Mouse (Mus musculus) heart, embryonic 10.5 days (tissue): Measurements from ENCODE around the gene Wdr60. TPM values are rescaled to one million over a fixed set of nuclear protein-coding genes. Genes with fewer than 3 reads are reported as not detected.

Source experiments
- DNase-seq: peaks from one replicate; pipeline ENCODE4 v3.0.0-alpha.2; 2017; ENCODE audit warnings: low spot score
- H3K27ac ChIP-seq: fragments of 300-500 bp; sonication (generic); 2 replicates; pipeline ENCODE4 v1.5.1; 2016; ENCODE audit warnings: mild to moderate bottlenecking
- H3K27me3 ChIP-seq: fragments of 300-500 bp; sonication (generic); 2 replicates; pipeline ENCODE4 v1.6.1; 2016; ENCODE audit warnings: mild to moderate bottlenecking; ENCODE audit not compliant: poor library complexity, insufficient read depth, severe bottlenecking
- H3K36me3 ChIP-seq: fragments of 300-500 bp; sonication (generic); 2 replicates; pipeline ENCODE4 v1.6.1; 2016; ENCODE audit warnings: mild to moderate bottlenecking, moderate library complexity
- H3K4me1 ChIP-seq: fragments of 300-500 bp; sonication (generic); 2 replicates; pipeline ENCODE4 v1.6.1; 2016; ENCODE audit warnings: mild to moderate bottlenecking
- H3K4me3 ChIP-seq: fragments of 300-500 bp; sonication (generic); 2 replicates; pipeline ENCODE4 v1.5.1; 2016; ENCODE audit warnings: mild to moderate bottlenecking, moderate library complexity
- H3K9me3 ChIP-seq: fragments of 300-500 bp; sonication (generic); 2 replicates; pipeline ENCODE4 v1.6.1; 2016; ENCODE audit warnings: mild to moderate bottlenecking, moderate library complexity
- WGBS: fragments of 180-500 bp; shearing (Covaris S2); methylation state at CpG from one replicate; pipeline ENCODE4 v1.1.7; 2016; 5-methylcytosine and 5-hydroxymethylcytosine counted together
- polyA plus RNA-seq: library from polyadenylated mRNA; unstranded; fragments of >200 nt; fragmentation: Nextera tagmentation; extraction: Ambion mirVana; gene quantifications from 2 replicates; pipeline ENCODE4 v1.2.1, GENCODE M21; 2016

Wdr60 gene
- polyA plus RNA-seq: 3.6 and 9.8 TPM in 2 replicates

DNA sequence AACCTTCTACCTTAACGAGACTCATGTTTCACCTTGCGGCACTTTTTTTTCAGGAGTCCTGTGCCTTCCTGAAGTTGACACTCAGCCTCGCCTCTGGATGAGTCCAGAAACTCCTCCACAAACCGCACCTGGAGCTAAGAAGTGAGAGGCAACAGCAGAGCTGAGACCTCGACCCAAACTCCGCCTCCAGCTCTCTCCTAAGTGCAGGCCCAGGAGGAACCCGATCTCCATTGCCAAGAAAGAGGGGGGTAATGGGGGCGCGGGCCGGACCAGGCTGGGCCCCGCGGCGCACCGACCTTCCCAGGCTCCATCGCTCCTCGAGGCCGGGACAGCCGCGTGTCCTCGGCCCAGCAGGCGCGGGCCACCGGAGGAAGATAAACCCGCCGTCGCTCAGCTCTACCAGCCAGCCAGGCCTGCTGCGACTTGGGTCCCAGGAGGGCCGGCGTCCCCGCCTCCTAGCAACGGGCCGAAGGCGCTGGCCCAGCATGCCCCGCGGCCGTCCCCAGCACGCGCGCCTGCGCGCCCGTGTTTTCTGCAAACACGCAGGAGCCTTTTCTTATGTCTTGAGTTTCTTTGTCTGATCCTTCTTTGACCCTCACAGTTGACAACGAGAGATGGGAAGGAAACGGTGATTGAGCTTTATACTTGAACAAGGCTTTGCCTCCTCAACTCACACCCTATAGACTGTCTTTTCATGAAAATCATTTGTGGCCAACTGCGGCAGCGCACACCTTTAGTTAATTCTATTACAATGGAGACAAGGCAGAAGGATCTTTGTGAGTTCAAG lies at the start of gene Wdr60:
TSS of gene Wdr60 (minus strand) at position 468 of the 787 bp plus-strand sequence.
- Histone ChIP-seq H3K9me3 (no peaks in the 10 kb centered on the region), H3K4me1 (peaks cover 11% of the 10 kb centered on the region; the same call in 1 of the 2 replicates), H3K36me3 (no peaks in the 10 kb centered on the region), H3K4me3 (peak within 1 kb of the TSS; percentile 70), H3K27me3 (peaks cover 29% of the 10 kb centered on the region; the same call in 1 of the 2 replicates), H3K27ac (peak within 1 kb of the TSS; percentile 85)
- WGBS: 5% methylated on average over 40 of the region's 47 CpGs
- DNase-seq: peak; percentile 92

DNA sequence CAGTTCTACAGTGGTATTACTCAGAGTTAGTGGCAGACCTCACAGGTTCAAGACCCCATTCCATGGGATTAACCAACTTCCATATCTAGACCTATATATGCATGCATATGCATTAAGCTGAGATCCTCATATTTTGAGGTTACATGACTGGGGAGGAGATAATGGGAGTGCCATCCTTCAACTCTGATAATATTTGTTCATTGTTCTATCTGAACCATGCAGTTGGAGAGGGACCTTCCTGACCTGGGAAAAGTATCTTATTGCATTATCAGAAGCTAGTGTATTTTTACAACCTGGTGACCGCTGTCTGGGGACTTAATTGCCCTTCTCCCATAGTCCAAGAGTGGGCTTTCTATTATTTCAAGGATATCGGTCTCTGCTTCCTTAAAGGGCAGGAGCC lies 45.8 kb upstream of the Wdr60 start:
- no peaks in the 10 kb centered on the region for H3K36me3 ChIP-seq
- H3K4me1 ChIP-seq: no peaks in the 10 kb centered on the region
- H3K9me3 ChIP-seq: no peaks in the 10 kb centered on the region
- 77% methylated on average over 2 of the region's 2 CpGs for WGBS
- DNase-seq: no peak
- no peak overlapping the region for H3K4me3 ChIP-seq
- no peaks in the 10 kb centered on the region for H3K27me3 ChIP-seq
- H3K27ac ChIP-seq: no peak overlapping the region

DNA sequence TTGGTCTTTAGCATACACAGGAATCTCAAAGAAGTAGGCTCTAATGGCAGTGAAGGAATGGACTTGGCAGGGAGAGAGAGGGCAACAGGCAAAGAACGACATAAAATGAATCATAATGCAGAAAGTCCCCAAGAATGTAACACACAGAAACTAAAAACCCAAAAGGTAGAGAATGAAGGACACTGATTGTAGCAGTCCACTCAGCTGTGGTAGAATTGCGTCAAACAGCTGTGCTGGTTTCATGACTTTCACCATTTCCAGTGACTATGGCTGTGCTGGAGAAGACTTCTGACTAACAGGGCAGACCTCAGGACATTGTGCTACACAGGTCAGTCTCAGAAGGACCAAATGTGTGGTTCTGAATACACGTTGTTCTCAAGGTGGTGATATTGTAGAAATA lies 45.0 kb upstream of the Wdr60 start:
- H3K36me3 ChIP-seq: no peaks in the 10 kb centered on the region
- no peaks in the 10 kb centered on the region for H3K27me3 ChIP-seq
- no peaks in the 10 kb centered on the region for H3K4me1 ChIP-seq
- DNase-seq: no peak
- H3K9me3 ChIP-seq: no peaks in the 10 kb centered on the region
- H3K27ac ChIP-seq: no peak overlapping the region
- H3K4me3 ChIP-seq: no peak overlapping the region
- 81% methylated on average over 3 of the region's 3 CpGs for WGBS

DNA sequence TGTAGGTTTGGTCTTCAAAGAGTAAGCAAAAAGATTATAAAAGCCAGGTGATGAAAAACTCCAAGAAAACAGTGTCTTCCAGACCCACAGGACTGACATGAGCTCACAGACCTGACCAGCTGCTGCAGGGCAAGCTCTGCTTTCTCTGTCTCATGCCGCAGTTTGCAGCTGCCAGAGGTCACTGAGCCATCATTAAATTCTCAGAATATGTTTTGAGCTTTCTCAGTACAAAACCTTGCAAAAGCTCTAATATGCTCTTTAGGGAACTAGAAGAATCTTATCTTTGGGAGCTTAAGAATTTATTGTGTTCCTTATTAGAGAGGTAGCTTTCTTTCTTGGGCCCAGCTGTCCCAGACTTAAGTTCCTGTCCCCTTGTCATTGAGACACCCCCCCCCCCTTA lies 43.2 kb upstream of the Wdr60 start:
- H3K9me3 ChIP-seq: no peaks in the 10 kb centered on the region
- no peak overlapping the region for H3K4me3 ChIP-seq
- H3K4me1 ChIP-seq: no peaks in the 10 kb centered on the region
- no peaks in the 10 kb centered on the region for H3K27me3 ChIP-seq
- H3K36me3 ChIP-seq: no peaks in the 10 kb centered on the region
- no peak for DNase-seq
- H3K27ac ChIP-seq: no peak overlapping the region
- 77% methylated on average over 1 of the region's 1 CpGs for WGBS

DNA sequence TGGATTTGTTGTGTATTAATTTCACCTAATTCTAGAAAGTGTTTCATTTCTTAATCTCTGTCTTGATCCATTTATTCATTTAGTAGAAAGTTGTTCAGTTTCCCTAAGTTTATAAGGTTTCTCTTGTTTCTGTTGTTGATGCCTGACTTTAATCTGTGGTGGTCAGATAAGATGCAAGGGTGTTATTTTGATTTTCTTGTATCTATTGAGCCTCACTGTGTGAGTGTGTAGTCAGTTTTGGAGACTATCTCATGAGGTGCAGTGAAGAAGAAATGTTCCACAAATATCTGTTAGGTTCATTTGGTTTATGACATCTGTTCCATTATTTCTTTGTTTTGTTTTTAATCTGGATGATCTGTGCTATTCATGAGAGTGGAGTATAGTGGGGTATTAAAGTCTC lies 39.4 kb upstream of the Wdr60 start:
- Histone ChIP-seq H3K9me3 (no peaks in the 10 kb centered on the region), H3K4me1 (no peaks in the 10 kb centered on the region), H3K27me3 (no peaks in the 10 kb centered on the region), H3K27ac (no peak overlapping the region), H3K4me3 (no peak overlapping the region), H3K36me3 (no peaks in the 10 kb centered on the region)
- DNase-seq: no peak

DNA sequence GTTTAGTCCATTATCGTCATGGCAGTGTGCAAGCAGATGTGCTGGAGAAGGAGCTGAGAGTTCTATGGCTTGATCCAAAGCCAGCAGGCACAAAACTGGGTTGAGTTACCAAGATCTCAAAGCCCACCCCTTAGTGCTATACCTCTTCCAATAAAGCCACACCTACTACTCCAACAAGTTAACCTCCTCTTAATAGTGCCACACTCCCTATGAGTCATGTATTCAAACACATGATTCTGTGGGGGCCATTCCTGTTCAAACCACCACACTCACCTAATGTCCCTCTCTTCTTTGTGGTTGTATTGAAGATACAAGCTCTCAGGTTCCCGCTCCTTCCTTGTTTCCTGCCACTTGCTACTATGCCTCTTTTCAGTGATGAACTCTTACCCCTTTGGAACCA lies 37.1 kb upstream of the Wdr60 start:
- 95% methylated on average over 2 of the region's 2 CpGs for WGBS

DNA sequence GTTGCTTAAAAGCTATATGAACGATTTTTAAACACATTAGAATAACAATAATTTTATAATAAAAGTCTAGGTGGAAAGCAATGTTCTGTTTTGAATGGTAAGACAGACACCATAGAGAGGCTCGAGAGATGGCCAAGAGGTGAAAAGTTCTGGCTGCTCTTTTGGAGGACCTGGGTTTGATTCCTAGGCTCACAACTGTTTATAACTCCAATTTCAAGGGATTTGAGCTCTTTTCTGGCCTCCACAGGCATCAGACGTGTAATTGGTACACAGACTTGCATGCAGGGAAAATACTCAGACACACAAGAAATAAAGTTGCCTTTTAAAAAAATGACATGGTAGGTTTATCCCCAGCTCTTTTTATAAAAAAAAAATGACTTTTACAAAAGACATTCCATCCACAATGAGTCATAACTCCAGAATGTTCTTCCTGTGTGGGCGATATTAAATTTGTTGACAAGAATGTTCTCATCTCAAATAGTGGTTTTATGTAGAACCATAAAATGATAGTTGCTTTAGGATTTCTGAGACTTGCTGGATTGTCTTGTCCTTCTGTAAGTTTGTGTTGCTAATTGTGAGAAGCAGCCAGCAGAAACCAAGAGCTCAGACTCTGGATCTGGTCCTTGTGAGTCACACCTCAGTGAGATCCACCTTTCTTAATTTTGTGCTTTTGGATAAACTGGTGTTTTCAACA lies 30.9 kb upstream of the Wdr60 start:
- H3K4me3 ChIP-seq: no peak overlapping the region
- no peaks in the 10 kb centered on the region for H3K9me3 ChIP-seq
- H3K4me1 ChIP-seq: no peaks in the 10 kb centered on the region
- no peaks in the 10 kb centered on the region for H3K27me3 ChIP-seq
- H3K27ac ChIP-seq: no peak overlapping the region
- H3K36me3 ChIP-seq: no peaks in the 10 kb centered on the region
- DNase-seq: no peak
- WGBS: 79% methylated on average over 4 of the region's 4 CpGs

More for the DNA sequence above, 37.1 kb upstream of the Wdr60 start:
- H3K9me3 ChIP-seq: no peaks in the 10 kb centered on the region
- no peaks in the 10 kb centered on the region for H3K36me3 ChIP-seq
- H3K4me1 ChIP-seq: no peaks in the 10 kb centered on the region
- H3K27ac ChIP-seq: no peak overlapping the region
- H3K27me3 ChIP-seq: no peaks in the 10 kb centered on the region
- no peak for DNase-seq
- H3K4me3 ChIP-seq: no peak overlapping the region

DNA sequence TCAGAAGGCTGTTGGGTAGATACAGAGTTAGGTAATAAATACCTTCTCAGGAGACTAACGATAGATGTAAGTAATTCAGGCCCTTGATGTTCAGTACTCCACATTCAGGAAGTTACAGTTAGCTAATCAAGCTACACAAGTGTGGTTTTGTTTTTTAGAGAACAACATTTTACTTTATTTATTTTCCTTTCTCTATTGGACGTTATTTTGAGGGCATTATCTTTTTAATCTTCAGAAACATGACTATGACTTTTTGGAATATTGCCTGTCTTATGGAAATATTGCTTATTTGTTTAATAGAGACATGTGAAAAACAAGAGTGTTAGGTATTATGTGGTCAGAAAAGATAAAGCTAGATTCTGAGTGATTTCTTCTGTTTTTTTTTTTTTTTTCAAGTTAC lies 30.4 kb upstream of the Wdr60 start:
- DNase-seq: no peak

DNA sequence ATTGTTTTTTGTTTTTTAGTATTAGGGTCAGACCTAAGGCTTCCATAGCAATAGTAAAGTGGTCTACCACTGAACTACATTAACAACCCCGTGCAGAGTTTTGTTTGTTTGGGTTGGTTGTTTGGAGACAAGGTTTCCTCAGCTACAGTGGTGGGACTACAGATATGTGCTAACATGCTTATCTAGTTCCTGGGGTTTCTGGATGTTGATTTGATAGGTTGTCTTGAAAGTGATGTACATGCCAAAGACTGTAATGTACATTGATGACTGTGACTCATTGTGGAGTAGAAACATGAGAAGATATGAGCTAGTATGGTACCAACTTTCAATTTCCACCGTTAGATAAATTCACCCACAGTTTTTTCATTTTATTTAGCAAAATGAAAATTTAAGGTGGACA lies 20.7 kb upstream of the Wdr60 start:
- no peak overlapping the region for H3K27ac ChIP-seq
- H3K36me3 ChIP-seq: no peaks in the 10 kb centered on the region
- 58% methylated on average over 2 of the region's 2 CpGs for WGBS
- no peak overlapping the region for H3K4me3 ChIP-seq
- DNase-seq: no peak
- no peaks in the 10 kb centered on the region for H3K27me3 ChIP-seq
- H3K9me3 ChIP-seq: no peaks in the 10 kb centered on the region
- peaks cover 3% of the 10 kb centered on the region; the same call in 1 of the 2 replicates for H3K4me1 ChIP-seq

More for the DNA sequence above, 30.4 kb upstream of the Wdr60 start:
- Histone ChIP-seq H3K4me1 (no peaks in the 10 kb centered on the region), H3K36me3 (no peaks in the 10 kb centered on the region), H3K27me3 (no peaks in the 10 kb centered on the region), H3K27ac (no peak overlapping the region), H3K9me3 (no peaks in the 10 kb centered on the region), H3K4me3 (no peak overlapping the region)
- 83% methylated on average over 2 of the region's 2 CpGs for WGBS

DNA sequence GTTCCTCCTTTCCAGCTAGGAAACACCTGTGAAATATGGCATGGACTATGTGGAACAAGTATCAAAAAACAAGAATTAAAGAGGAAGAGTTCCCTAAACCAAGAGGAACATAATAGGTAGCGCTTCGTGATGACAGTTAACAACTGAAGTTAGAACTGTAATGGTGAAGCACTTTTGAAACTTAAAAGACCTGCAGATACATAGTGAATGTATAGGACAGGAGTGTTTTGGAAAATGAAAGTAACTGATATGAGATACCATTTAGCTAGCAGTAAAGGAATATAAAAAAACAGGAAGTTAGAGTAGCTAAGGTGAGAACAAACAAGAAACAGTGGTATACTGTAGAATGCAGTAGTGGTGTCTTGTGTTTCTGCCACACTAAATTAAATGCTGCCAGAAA lies 20.0 kb upstream of the Wdr60 start:
- whole genome bisulfite sequencing: 92% methylated on average over 2 of the region's 2 CpGs
- no peaks in the 10 kb centered on the region for H3K36me3 ChIP-seq
- no peak overlapping the region for H3K27ac ChIP-seq
- peaks cover 3% of the 10 kb centered on the region; the same call in 1 of the 2 replicates for H3K4me1 ChIP-seq
- H3K4me3 ChIP-seq: no peak overlapping the region
- H3K9me3 ChIP-seq: no peaks in the 10 kb centered on the region
- H3K27me3 ChIP-seq: peaks cover 5% of the 10 kb centered on the region; the same call in 1 of the 2 replicates
- DNase-seq: no peak

DNA sequence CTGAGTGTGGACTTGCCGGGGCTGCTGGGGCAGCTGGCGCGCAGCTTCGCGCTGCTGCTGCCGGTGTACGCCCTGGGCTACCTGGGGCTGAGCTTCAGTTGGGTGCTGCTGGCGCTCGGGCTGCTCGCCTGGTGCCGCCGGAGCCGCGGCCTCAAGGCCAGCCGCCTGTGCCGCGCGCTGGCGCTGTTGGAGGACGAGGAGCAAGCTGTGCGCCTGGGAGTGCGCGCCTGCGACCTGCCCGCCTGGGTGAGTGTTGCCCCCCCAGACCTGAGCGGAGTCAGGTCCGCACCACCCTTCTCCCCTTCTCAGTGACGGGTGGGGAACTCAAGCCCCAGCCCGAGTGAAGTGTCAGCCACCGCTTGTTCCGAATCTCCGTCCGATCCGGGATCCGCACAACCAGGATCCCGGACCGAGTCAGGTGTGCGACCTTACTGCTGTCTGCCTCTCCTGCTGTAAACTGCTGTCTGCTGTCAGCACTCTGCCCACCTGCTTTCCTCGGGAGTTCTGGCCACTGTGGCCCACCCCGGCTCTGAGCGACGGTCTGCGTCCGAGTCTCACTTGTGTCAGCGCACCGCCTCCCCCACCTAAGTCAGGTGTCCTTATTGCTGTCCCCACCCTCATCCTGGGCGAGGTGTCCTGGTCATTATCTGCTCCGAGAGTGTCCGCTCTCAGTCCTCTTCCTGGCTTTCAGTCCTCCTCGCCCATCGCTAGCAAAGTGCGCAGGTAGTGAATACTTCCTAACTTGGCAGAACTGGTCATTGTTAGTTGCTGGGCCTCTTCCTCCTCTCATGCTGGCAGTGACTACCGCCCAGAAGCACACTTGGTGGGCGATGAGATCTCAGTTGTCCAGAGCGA lies 18.8 kb upstream of the Wdr60 start:
- Histone ChIP-seq H3K27me3 (peaks cover 5% of the 10 kb centered on the region; the same call in 1 of the 2 replicates), H3K9me3 (no peaks in the 10 kb centered on the region), H3K27ac (peak overlapping the region; percentile 96), H3K4me3 (peak overlapping the region; percentile 98), H3K4me1 (peaks cover 3% of the 10 kb centered on the region; the same call in 1 of the 2 replicates), H3K36me3 (no peaks in the 10 kb centered on the region)
- WGBS: under 1% methylated on average over 55 of the region's 55 CpGs
- DNase-seq: peak; percentile 84

DNA sequence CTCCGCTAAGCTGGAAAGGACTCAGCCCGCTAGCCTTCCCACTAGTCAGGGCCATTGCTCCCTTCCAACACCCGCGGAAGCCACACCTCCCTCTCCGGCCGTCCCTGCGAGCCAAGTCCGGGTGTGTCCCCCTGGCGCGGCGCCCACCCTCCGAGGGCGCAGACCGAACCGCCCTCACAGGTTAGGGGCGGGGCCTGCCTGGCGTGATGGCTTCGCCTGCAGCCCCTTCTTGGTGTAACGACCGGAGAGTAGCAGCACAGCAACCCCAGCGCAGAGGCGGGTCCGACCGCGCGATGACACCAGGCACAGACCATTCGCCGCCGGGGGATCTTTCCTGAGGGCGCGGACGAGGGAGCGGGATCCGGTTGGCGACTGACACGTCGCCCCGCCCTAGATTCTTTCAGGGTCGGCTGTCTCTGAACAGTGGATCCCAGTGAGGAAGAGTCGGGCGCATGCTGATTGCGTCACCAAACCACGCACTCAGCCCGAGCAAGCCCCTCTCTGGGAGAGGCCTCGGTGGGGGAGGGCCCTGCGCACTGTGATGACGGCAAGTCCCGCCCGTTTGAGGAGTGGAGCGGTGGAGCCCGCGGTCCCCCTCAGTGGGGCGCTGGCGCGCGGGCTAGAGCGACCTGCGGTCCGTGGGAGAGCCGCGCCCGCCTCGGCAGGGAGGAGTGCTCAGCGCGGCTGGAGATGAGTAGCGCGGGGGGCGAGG lies 18.0 kb upstream of the Wdr60 start, which contains the start of gene Esyt2:
TSS of gene Esyt2 (plus strand) at position 544 of the 712 bp plus-strand sequence.
- WGBS: under 1% methylated on average over 68 of the region's 68 CpGs
- H3K4me3 ChIP-seq: peak within 1 kb of the TSS; percentile 98
- H3K27me3 ChIP-seq: peaks cover 5% of the 10 kb centered on the region; the same call in 1 of the 2 replicates
- DNase-seq: peak; percentile 99
- H3K9me3 ChIP-seq: no peaks in the 10 kb centered on the region
- peak within 1 kb of the TSS; percentile 96 for H3K27ac ChIP-seq
- peaks cover 3% of the 10 kb centered on the region; the same call in 1 of the 2 replicates for H3K4me1 ChIP-seq
- H3K36me3 ChIP-seq: no peaks in the 10 kb centered on the region
